Mouse (Mus musculus) kidney, embryonic 15.5 days (tissue): ENCODE measurements around the gene Fndc3b. TPM values are rescaled to one million over a fixed set of nuclear protein-coding genes. Genes with fewer than 3 reads are reported as not detected.
A peak's percentile ranks its signal among the peaks of the same experiment; 100 is the strongest.
"Not testable (repeated sequence)": the region's sequence is repeated elsewhere in the genome, so short reads cannot be mapped to it uniquely, and the experiment has no call there.

Experiments used
- ATAC-seq: fragments of 200-750 bp; cut with Nextera tagmentation; replicated peaks from 2 replicates; pipeline ENCODE4 v1.8.0; 2017; ENCODE audit warnings: moderate TSS enrichment; ENCODE audit not compliant: low FRiP score
- H3K27ac ChIP-seq: fragments of 300-500 bp; sonication (generic); 2 replicates; pipeline ENCODE4 v1.5.1; 2015; ENCODE audit warnings: mild to moderate bottlenecking, inconsistent platforms
- H3K27me3 ChIP-seq: fragments of 300-500 bp; sonication (generic); 2 replicates; pipeline ENCODE4 v1.6.1; 2015; ENCODE audit warnings: inconsistent platforms
- H3K36me3 ChIP-seq: fragments of 300-500 bp; sonication (generic); 2 replicates; pipeline ENCODE4 v1.6.1; 2015; ENCODE audit warnings: inconsistent platforms
- H3K4me1 ChIP-seq: fragments of 300-500 bp; sonication (generic); 2 replicates; pipeline ENCODE4 v1.6.1; 2015; ENCODE audit warnings: inconsistent platforms
- H3K4me2 ChIP-seq: fragments of 300-500 bp; sonication (generic); 2 replicates; pipeline ENCODE4 v1.6.1; 2015; ENCODE audit warnings: moderate library complexity, mild to moderate bottlenecking, inconsistent platforms
- H3K4me3 ChIP-seq: fragments of 300-500 bp; sonication (generic); replicated peaks from 2 replicates; pipeline ENCODE4 v1.5.1; 2015; ENCODE audit warnings: mild to moderate bottlenecking, inconsistent platforms
- H3K9ac ChIP-seq: fragments of 300-500 bp; sonication (generic); 2 replicates; pipeline ENCODE4 v1.6.1; 2015; ENCODE audit warnings: mild to moderate bottlenecking, inconsistent platforms
- H3K9me3 ChIP-seq: fragments of 300-500 bp; sonication (generic); replicated peaks from 2 replicates; pipeline ENCODE4 v1.6.1; 2016; ENCODE audit warnings: inconsistent platforms
- WGBS: fragments of 180-500 bp; shearing (Covaris S2); methylation state at CpG from one replicate; pipeline ENCODE4 v1.1.7; 2015; ENCODE audit warnings: mixed read lengths; 5-methylcytosine and 5-hydroxymethylcytosine counted together
- microRNA-seq: library from miRNA; unstranded; fragments of <30 nt; microRNA quantifications from one replicate; pipeline ENCODE4, GENCODE M21; 2016
- polyA plus RNA-seq: library from polyadenylated mRNA; unstranded; fragments of >200 nt; fragmentation: Nextera tagmentation; extraction: Ambion mirVana; gene quantifications from 2 replicates; pipeline ENCODE4 v1.2.1, GENCODE M21; 2015

The Fndc3b gene
- polyA plus RNA-seq, 1 experiment from 2014 or later = 32.8 TPM

DNA sequence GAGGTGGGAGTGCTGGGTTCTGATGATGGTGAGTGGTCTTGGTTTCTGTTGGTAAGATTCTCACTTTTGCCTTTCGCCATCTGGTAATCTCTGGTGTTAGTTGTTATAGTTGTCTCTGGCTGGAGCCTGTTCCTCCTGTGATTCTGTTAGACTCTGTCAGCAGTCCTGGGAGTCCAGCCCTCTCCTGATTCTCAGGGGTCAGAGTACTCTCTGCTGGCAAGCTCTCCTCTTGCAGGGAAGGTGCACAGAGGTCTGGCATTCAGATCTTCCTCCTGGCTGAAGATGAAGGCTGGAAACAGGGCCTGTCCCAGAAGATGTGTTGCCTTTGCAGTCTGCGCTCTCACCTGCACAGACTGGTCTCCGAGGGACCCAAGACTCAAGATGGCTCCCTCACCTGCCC, 310.1 kb downstream of the Fndc3b start:
- not testable (repeated sequence) for H3K36me3 ChIP-seq, H3K4me1 ChIP-seq, H3K9ac ChIP-seq, H3K27ac ChIP-seq, ATAC-seq, H3K9me3 ChIP-seq, H3K27me3 ChIP-seq, H3K4me3 ChIP-seq, H3K4me2 ChIP-seq
- 95% methylated on average over 3 of the region's 3 CpGs for WGBS

DNA sequence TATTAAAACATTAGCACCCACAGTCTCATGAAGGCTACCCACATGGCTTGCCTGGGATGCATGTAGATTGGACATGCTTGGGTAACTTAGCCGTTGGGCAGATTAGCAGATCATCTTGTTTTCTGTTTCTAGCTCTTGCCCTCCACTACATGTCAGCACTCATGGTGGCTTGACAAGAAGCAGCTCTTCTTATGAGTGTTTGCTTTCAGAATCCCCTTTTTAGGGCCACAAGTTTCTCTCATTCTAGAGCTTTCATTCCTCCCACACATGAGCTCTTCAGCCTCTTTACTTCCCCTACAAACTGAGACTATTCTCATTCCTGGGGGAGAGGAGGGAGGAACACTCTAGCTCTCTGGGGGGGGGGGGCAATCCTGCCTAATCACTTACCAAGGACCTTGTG, 321.2 kb downstream of the Fndc3b start:
- Histone ChIP-seq H3K4me3 (no peak overlapping the region), H3K9ac (no peak overlapping the region), H3K4me2 (no peak overlapping the region), H3K27me3 (no peaks in the 10 kb centered on the region), H3K9me3 (no peaks in the 10 kb centered on the region), H3K4me1 (no peaks in the 10 kb centered on the region), H3K27ac (no peak overlapping the region), H3K36me3 (no peaks in the 10 kb centered on the region)
- ATAC-seq = no peak
- WGBS = 48% methylated on average over 1 of the region's 1 CpGs

DNA sequence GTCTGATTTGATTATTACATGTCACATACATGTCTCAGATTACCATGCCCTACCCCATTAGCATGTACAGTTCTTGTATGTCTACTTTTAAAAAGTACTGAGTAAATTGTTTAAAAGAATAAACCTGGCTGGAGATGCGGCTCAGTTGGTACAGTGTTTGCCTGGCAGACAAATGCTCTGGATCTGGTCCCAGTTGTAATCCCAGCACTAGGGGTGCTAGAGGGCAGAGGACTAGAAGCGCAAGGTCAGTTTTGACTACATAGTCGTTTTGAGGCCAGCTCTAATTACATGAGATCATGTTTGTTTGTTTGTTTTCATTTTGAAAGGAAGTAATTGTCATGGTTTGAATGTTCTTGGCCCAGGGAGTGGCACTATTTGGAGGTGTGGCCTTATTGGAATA, 326.3 kb downstream of the Fndc3b start:
- Histone ChIP-seq H3K27ac (no peak overlapping the region), H3K9me3 (no peaks in the 10 kb centered on the region), H3K4me2 (no peak overlapping the region), H3K4me3 (no peak overlapping the region), H3K4me1 (no peaks in the 10 kb centered on the region), H3K27me3 (no peaks in the 10 kb centered on the region), H3K9ac (no peak overlapping the region), H3K36me3 (no peaks in the 10 kb centered on the region)
- ATAC-seq = no peak
- 67% methylated on average over 3 of the region's 3 CpGs for WGBS

DNA sequence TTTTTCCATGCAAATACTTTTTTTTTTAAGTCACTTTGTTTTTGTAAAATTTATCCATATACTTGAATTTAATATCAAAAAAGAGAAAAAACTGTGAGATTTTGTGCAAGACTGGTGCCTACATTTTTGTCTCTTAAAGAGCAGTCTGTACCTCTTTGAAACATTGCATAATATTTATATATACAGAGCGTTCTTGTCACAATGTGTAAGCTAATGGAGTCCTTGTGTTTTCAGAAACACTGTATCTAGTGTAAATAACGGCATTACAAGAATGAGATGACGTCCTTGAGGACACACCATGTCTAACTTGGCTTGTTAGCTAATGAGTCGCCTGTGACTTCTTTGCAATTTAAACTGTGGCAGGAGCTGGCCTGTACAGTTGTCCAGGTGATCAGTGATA, 333.2 kb downstream of the Fndc3b start:
- Histone ChIP-seq H3K4me1 (0 out of 2 replicates have a peak, but pooled peaks cover 3% of the 10 kb centered on the region), H3K9ac (no peak overlapping the region), H3K27ac (no peak overlapping the region), H3K27me3 (peaks cover 24% of the 10 kb centered on the region), H3K4me2 (no peak overlapping the region), H3K9me3 (no peaks in the 10 kb centered on the region), H3K36me3 (no peaks in the 10 kb centered on the region), H3K4me3 (no peak overlapping the region)
- ATAC-seq = no peak
- WGBS = 81% methylated on average over 4 of the region's 4 CpGs

DNA sequence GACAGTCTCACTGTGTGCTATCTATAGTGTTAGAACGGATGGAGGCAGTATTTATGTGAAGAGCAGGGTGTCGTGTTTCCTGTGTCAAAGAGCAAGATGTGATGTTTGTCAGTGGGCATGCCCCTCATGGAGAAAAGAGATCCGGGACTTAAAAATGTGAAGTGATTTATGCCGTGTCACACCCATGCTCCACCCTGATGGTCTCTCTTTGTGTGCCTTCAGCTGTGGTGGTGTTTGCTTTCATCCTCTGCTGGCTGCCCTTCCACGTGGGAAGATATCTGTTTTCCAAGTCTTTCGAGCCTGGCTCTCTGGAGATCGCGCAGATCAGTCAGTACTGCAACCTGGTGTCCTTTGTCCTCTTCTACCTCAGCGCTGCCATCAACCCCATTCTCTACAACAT, 336.7 kb downstream of the Fndc3b start:
- no peaks in the 10 kb centered on the region for H3K36me3 ChIP-seq
- H3K27ac ChIP-seq = no peak overlapping the region
- no peaks in the 10 kb centered on the region for H3K9me3 ChIP-seq
- peaks cover 17% of the 10 kb centered on the region for H3K4me1 ChIP-seq
- peaks cover 58% of the 10 kb centered on the region for H3K27me3 ChIP-seq
- 32% methylated on average over 9 of the region's 9 CpGs for WGBS
- H3K4me2 ChIP-seq = no peak overlapping the region
- no peak overlapping the region for H3K4me3 ChIP-seq
- H3K9ac ChIP-seq = no peak overlapping the region
- ATAC-seq = peak; percentile 60; the same call in 1 of the 2 replicates

DNA sequence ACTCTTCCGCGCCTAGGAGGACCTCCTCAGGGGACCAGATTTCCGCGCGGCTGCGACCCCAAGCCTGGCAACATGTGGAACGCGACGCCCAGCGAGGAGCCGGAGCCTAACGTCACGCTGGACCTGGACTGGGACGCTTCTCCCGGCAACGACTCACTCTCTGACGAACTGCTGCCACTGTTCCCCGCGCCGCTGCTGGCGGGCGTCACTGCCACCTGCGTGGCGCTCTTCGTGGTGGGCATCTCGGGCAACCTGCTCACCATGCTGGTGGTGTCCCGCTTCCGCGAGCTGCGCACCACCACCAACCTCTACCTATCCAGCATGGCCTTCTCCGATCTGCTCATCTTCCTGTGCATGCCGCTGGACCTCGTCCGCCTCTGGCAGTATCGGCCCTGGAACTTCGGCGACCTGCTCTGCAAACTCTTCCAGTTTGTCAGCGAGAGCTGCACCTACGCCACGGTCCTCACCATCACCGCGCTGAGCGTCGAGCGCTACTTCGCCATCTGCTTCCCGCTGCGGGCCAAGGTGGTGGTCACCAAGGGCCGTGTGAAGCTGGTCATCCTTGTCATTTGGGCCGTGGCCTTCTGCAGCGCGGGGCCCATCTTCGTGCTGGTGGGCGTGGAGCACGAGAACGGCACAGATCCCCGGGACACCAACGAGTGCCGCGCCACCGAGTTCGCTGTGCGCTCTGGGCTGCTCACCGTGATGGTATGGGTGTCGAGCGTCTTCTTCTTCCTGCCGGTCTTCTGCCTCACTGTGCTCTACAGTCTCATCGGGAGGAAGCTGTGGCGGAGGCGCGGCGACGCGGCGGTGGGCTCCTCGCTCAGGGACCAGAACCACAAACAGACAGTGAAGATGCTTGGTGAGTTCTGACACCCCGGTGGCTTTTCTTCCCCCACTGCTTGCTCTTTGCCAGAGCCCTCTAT, 339.1 kb downstream of the Fndc3b start:
- Histone ChIP-seq H3K9ac (no peak overlapping the region), H3K4me3 (peak overlapping the region; percentile 30), H3K27me3 (peaks cover 61% of the 10 kb centered on the region), H3K4me1 (peaks cover 17% of the 10 kb centered on the region), H3K27ac (no peak overlapping the region), H3K9me3 (no peaks in the 10 kb centered on the region), H3K36me3 (no peaks in the 10 kb centered on the region), H3K4me2 (peak overlapping the region; percentile 53)
- WGBS = 1% methylated on average over 75 of the region's 77 CpGs
- no peak for ATAC-seq

DNA sequence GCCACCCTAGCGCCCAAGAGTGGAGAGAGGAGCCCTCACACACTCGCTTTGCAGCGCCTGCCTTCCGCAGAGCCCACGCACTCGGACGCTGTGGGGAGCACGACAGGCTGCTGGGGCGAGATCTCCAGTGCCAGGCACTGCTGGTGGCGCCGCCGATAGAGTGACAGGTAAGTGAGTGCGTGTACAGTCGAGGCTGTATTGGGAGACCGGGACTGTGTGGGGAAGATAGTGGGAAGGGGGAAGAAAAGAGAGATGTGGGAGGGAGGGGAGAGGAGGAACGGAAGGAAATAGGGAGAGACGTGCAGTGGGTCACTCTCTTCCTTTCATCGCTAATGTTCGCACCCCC, 339.9 kb downstream of the Fndc3b start, which contains the start of gene Ghsr:
Ghsr (plus strand) TSS at position 76 of the 346 bp plus-strand sequence.
- Histone ChIP-seq H3K27ac (no peak within 1 kb of the TSS), H3K4me1 (peaks cover 17% of the 10 kb centered on the region), H3K4me2 (peak within 1 kb of the TSS; percentile 53), H3K27me3 (peaks cover 61% of the 10 kb centered on the region), H3K36me3 (no peaks in the 10 kb centered on the region), H3K9me3 (no peaks in the 10 kb centered on the region), H3K9ac (no peak within 1 kb of the TSS), H3K4me3 (peak within 1 kb of the TSS; percentile 30)
- under 1% methylated on average over 19 of the region's 19 CpGs for WGBS
- no peak for ATAC-seq

DNA sequence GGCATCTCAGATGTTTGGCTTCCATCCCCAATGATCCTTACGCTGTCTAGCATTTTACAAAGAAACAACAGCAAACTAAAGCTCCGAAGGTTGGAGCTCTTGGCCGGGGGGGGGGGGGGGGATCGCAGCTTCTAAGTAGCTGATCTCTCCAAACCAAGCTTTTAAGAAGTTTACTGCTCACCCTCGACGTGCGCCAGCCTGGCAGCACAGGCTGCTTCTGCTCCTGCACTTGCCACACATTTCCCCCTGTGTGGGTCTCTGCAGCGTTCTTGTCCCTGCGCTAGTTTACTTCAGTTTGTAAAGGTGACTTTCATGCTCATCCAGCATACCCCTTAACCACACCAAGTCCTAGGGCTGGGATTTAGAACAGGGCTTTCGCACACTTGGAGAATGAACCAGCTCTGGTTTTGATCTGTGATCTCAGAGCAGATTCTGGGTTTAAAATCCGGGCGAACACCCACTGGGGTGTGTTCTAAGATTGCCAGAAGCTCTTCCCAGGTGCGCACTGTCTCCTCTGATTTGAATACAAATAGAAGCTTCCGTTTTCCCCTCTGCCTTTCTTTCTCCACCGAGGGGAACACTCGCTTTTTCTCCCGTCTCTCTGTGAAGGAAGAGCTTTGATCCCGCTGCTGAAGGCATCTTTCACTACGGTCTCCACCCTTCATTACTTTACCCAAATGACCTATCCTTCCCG, 340.4 kb downstream of the Fndc3b start:
- Histone ChIP-seq H3K4me2 (peak overlapping the region; percentile 53), H3K27me3 (peaks cover 61% of the 10 kb centered on the region), H3K9ac (no peak overlapping the region), H3K36me3 (no peaks in the 10 kb centered on the region), H3K4me1 (peaks cover 17% of the 10 kb centered on the region), H3K27ac (no peak overlapping the region), H3K9me3 (no peaks in the 10 kb centered on the region), H3K4me3 (peak overlapping the region; percentile 30)
- 3% methylated on average over 20 of the region's 20 CpGs for WGBS
- no peak for ATAC-seq

DNA sequence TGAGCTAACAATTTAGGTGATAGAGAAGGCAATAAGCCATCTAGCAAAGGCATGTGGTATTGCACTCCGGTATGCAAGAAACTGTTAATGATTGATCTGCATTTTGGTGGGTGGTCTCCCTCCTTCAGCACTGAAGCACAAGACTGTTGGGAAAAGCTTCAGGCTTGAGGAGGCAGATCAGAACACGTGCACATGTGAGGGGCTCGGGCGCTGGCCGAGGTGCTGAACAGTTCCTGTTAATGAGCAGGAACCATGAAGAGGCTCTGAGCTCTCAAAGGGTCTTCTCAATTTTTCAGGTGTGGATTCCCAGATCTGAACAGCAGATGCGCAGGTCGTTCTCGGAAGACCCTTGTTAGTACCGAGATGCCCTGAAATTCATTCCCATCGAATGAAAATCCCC, 341.0 kb downstream of the Fndc3b start:
- Histone ChIP-seq H3K9me3 (no peaks in the 10 kb centered on the region), H3K4me2 (no peak overlapping the region), H3K36me3 (no peaks in the 10 kb centered on the region), H3K27me3 (peaks cover 61% of the 10 kb centered on the region), H3K27ac (no peak overlapping the region), H3K4me3 (no peak overlapping the region), H3K4me1 (peaks cover 17% of the 10 kb centered on the region), H3K9ac (no peak overlapping the region)
- peak; percentile 56; the same call in 1 of the 2 replicates for ATAC-seq
- 6% methylated on average over 10 of the region's 10 CpGs for WGBS

Small RNAs within 50 kb of the gene (microRNA-seq; reads per million reads assigned to microRNA genes)
- not detected for gene Mir3092

Other genes with a start within 250 kb of the Fndc3b start
- gene Tmem212, start 185.1 kb upstream of the Fndc3b start, polyA plus RNA-seq = not detected in 2 replicates
- gene Pld1, start 227.4 kb upstream of the Fndc3b start, polyA plus RNA-seq = 5.0 and 6.0 TPM in 2 replicates